Mouse (Mus musculus): ENCODE measurements around the gene Nkx1-2.

Nkx1-2 gene

DNA sequence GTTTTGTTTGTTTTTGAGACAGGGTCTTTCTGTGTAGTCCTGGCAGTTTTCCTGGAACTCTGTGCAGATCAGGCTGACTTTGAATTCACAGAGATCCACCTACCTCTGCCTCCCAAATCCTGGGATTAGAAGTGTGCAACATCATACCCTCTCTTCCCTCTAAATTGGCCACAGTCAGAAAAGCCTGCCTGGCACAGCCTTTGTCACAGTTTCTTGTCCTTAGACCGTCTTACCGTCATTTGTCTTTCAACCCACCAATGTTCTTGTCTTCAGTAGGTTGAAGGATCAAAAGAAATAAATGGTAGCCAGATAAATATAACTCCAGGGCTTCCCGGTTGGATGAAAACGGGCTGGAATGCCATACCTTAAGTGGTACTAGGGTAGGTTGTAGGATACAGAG is 5.3 kb upstream of the Nkx1-2 start:
- no peak for DNase-seq

DNA sequence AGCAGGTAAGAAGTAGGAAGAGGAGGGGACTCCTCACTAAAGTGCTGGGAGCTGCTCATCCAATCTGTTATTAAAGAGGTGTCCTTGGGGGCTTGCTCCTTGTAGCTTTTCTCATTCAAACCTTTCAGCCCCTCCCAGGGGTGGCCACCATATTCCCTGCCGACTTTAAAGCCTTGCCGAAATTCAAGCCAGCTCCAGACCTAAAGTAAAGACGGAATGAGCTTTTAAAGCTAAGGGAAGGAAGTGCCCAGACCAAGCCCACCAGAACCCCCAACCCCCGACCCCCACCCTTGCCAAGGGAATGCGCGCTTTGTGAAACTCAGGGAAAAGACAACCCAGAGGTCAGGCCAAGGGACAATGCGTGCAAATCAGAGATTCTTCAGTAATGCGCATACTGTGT is 1.5 kb upstream of the Nkx1-2 start:
- no peak for DNase-seq

DNA sequence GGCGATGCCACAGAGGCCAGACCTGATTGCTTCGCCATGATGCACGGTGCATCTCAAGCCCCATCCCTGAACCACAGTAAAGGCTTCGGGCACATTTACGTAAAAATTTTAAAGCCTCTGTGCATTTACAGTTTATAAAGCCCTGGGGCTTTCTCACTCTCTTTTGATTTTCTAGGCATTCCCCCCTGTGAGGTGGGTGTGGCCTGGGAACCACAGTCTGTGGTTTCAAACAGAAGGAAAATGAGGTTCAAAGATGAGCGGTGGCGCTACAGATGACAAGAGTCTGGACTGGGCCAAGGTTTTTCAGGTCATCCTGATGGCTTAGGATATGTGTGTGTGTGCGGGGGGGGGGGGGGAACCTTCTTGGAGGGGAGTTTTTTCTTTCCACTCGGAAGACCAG is 589 bp upstream of the Nkx1-2 start:
- no peak for DNase-seq

DNA sequence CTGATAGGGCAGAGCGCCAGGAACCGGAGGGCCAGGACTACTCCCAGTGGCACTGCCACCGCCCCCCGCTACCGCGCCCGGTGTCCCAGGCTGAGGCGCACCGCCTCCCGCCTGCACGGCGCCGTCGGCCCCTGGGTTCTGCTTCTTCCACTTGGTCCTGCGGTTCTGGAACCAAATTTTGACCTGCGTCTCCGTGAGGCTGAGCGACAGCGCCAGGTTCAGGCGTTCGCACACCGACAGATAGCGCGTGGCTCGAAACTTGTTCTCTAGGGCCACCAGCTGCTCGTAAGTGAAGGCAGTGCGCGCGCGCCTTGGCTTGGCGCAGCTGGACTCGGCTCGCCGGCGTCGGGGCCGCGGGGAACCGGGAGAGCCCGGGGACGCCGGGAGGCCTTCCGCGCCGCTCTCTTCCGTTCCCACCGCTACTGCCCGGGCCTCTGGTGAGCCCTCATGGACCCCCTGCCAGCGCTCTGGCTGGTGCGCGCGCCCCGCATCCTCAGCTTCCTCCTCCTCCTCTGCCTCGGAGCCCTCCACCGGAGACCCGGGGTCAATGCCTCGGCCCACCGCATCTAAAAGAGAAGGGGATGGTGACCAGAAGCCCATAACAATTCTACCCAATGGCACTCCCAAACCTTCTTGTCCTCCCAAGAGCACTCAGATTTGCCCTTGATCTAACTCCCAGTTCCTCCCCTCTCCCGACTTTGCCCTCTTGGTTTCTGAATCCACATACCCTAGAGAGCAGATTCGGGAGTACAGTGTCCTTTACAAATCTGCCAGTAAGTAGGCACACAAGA is 2.0 kb downstream of the Nkx1-2 start:
- no peak for DNase-seq

DNA sequence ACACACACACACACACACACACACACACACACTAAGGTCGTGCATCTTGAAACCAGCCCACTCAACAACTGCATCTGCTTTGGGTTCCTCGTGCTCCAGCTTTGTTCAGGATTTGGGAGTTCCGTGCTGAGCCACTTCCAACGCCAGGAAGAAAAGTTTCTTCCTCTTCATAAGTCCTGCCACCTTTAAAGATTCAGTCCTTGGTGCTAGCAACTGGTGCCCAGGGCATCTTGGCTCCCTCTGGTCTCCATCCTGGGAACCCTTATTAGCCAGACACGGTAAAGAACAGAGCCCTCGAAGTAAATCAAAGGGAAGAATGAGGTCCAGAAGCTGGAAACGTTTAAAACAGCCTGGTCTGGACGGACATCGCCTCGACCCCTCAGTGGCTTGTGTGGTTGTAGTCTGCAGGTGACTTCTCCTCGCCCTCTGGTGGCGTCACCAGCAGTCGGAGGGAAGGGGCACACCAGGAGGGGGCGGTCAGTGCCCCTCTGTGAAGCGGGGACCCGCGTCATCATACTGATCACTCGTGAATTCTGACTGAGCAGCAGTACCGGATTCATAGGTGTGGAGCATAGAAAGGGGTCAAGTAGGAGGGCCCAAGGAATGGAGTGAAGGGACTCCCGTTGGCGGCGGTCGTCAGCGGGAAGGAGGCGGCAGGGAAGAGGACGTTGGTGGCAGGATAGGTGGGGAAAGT is 2.7 kb downstream of the Nkx1-2 start:
- DNase-seq: no peak

DNA sequence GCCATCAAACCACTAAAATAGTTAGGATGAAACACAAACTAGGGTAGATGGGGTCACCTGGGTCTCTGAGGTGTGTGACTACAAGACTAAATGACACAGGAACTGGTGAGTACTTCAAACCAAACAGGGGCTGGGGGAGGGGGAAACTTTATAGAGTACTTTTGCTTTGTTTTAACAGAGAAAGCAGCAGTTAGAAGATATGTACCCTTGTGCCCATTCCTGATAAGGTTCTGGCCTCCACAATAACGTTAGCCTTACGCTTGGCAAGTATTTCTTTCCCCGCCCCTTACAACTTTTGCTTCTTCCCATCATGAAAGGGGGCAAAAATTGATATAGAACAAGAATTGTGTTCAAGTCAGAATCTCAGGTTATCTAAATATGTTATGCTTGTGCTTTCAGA is 3.6 kb downstream of the Nkx1-2 start:
- DNase-seq: no peak

DNA sequence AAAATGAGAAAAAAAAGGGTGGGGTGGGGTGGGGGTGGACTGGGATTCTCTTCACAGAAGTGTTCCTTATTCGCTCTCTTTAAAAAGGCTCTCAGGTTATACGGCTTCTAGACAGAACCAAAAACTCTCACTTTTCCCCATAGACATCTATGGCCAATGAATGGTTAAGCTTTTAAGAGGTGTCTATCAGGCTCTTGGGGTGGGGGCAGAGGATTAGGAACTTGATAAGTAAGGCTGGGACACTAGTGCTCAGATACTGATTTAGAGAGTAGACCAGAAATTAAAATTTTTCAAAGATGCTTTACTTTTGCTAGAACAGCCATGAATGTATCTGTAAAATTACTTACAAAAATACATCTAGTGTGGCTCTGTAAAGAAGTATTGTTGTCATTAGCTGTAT is 5.1 kb downstream of the Nkx1-2 start:
- DNase-seq: no peak

DNA sequence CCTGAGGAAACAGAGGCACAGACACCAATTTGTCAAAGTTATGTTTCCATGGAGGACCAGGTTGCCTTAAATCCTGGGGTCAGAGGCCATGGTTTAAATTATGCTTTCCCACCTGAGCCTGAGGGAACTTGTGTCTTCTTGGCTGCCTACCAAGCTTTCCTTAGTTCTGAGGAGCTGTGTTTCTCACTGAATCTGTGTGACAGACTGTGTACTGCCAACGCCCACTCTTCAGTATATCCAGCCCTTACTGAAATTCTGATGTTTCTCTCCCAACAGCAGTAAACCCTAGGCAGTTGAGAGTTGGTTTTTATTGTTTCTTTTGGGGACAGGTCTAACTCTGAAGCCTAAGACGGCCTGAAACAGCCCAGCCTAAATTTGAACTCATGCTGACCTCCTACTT is 5.7 kb downstream of the Nkx1-2 start:
- DNase-seq: no peak

DNA sequence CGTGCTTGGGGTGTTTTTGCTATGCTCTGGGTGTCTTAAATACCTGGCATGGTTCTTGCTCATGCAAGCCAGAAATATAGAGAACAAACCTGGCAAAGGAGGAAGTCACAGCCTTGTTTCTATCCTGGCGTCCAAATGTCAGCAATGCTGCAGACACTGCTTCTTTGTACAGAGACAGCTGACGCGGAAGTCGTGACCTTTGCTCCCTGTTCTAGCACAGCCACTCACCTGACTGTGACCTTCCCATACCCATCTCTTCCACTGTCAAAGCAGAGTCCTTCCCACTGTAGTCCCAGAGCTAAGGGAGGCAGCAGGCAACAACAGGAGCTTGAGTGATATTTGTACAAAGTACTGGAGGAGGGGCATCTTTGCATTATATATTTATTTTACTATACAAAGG is 9.8 kb downstream of the Nkx1-2 start:
- DNase-seq: no peak

DNA sequence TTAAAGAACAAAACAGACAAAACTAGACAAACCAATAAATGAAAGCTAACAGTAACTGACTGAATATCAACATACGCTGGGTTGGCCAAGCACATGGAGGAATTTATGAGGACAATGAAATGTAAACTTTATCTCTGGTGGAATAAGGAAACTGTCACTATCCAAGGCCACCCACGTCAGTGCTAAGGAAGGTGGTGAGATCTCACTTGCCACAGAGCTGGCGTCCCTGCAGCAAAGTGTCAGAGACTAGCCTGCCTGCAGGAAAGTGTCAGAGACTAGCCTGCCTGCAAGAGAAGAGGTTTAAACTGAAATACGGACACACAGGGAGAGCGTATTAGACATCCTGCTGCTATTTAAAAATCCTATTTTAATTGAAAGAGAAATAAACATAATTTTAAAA is 12.3 kb downstream of the Nkx1-2 start:
- DNase-seq: no peak

DNA sequence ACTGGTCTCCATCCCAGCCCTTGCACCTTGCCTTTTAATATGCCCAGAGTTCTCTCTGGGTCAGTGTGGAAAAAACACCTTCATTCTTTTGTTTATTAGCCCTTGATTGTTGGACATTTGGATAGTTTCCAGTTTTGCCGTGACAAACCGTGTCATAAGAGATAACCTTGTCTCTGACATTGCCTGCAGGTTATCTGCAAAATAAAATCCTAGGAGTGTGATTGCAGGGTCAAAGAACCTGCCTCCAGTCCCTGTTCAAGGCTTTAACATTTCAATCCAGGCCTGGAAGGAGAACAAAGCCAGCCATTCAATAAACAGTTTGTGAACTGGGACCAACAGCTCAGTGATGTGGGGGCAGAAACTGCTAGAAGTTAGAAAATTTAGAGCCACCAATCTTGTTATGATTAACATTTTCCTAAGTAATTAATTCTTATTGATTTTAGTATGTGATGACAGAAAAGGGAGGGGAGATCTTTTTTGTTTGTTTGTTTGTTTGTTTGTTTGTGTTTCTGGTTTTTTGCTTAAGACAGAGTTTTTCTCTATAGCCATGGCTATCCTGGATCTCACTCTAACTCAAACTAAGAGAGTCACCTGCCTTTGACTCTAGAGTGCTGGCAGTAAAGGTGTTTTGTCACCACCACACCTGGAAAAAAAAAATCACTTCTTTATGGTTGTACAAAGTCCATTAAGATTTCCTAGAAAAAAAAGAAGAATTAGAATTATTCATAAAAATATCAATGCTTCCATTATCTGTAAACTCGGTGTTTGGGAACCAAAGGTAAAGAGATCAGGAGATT is 13.5 kb downstream of the Nkx1-2 start:
- DNase-seq: no peak

DNA sequence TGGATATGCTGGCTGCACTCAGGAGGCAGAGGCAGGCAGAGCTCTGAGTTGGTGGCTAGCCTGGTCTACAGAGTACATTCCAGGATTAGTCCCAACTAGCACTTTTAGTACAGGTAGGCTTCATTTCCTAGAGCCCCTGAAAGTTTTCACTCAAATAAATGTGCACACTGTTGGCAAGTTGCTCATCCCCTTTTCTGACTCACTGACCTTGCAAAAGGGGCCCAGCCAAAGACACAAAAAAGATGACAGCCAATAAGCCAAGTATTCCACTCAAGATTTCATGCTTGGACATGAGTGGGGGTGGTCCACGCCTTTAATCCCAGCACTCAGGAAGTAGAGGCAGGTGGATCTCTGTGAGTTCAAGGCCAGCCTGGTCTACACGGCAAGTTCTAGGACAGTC is 18.0 kb downstream of the Nkx1-2 start:
- no peak for DNase-seq

DNA sequence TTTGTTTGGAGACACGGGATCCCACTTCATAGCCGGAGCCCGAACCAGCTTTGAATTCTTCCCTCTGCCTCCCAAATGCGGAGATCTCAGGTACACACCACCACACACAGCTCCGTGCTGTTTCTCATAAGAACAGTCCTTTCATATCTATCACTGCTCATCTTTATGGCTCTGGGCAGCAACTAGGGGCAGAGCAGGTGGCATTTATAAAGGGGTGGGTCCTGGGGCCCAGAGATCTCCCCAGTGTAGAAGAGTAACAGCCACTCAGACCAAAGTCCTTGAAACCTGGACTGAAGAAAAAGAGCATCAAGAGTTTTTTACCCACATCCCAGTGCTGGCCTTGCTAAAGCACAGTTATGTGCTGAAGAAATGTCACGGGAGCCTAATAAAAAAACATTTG is 18.9 kb downstream of the Nkx1-2 start:
- no peak for DNase-seq

DNA sequence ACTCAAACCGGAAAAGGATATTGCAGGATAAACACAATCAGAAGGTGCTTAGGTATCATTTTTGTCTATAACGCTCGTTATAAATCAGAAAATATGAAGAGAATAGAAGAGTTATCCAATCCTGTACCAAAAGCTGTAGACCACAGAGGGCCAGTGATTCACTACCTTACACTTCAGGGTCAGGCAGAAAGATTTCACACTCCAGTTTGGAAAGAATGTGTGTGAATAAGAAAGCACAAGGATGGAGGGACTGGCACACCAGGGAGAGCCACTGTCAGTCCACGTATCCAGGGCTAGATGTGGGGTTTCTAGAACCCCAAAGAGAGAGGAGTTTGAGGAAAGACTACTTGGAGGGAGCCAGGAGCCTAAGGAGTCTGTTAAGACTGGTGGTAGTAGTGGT is 22.5 kb downstream of the Nkx1-2 start:
- DNase-seq: no peak

DNA sequence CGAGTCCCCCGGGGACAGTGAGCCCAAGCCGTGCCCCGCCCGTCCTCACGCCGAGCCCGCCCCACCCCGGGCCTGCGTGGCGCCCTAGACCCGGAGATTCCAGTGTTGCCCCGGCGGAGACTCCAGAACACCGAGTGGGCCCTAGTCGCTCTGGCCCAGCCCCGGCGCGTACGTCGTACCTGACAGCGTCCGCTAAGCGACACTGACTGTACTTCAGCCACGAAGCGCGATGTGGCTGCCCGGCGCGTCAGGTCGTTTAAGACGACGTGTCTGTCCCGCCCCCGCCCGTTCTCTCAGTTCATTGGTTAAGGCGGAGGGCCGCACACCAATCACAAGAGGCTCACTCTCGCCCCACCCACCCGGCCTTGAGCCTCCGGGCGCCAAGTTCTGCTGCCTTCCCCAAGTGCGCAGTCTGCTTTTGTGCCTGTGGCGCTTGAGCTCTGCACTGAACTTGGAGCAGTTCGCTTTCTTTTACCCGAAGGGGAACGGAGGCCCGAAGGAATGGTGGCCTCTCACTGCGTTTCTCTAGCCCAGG is 23.3 kb downstream of the Nkx1-2 start, which contains the start of gene Oat:
Gene Oat, minus strand, starts transcription at position 283 of the 535 bp plus-strand sequence.
- peak; percentile 92 to 96 for DNase-seq

DNA sequence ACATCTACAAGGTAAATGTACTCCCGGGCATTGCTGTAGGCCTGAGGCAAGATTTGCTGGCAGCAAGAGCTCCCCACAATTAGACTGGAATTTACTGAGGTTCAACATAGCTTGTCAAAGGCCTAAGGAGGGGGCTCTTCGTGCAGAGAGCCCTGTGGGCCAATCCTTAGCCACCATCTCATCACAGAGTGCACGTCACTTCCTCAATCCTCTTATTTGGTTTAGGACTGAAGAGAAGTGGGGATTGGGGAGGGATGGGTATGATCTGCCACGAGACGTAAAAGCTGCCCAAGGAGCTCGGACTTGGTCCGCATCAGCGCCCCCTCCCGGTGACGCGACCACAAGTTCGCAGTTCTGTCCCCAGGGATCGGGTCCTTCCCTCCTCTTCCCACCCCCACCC is 23.8 kb downstream of the Nkx1-2 start:
- peak; percentile 84 for DNase-seq

DNA sequence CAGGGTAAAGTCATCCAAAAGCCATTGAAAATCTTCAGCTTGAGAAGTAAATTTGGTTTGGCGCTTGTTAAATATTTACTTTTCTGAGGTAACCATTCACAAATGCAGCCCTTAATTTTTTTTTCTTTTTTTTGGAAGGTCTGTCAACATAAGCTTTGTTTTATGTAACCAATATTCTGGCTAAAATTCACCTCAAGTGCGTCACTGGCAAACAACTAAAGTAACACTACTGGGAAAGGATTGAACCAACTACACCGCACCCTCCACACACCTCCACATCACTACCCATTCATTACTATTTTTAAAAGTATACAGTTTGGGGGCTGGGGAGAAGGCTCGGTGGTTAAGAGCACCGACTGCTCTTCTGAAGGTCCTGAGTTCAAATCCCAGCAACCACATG is 24.8 kb downstream of the Nkx1-2 start:
- no peak for DNase-seq

DNA sequence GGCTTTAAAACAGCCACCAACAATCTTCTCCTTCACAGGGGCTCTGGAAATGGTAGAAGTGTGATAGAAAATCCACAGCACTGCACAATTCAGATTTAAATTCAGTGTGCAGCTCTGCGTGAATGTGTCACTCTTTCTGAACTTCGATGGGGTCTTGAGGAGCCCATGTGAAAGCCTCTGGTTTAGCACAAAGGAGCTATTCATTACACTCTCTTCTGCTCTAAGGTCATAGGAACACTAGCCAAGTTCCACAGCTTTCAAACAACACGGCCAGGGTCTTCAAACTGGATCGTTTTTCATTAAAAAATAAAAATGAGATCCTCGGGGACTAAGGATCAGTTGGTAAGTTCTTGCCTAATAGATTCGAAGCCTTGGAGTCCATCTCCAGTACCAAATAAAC is 26.2 kb downstream of the Nkx1-2 start:
- DNase-seq: no peak

DNA sequence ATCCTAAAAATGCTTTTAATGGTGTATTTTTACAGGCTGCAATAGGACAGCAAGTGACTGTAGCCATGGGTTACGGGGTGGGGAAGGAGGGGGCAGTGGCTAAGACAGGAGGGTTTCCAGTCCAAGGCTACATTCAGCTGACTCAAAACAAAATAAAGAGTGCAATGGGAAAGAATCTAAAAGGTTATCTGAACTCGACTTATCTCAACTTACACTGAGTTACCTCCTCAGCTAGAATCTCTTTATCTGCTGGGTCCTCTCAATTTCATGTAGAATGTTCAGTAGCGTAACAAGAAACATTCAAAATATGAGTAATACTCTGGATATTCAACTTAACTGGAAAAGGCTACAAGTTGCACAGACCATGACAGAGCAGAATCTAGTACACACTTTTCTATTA is 26.7 kb downstream of the Nkx1-2 start:
- DNase-seq: no peak

DNA sequence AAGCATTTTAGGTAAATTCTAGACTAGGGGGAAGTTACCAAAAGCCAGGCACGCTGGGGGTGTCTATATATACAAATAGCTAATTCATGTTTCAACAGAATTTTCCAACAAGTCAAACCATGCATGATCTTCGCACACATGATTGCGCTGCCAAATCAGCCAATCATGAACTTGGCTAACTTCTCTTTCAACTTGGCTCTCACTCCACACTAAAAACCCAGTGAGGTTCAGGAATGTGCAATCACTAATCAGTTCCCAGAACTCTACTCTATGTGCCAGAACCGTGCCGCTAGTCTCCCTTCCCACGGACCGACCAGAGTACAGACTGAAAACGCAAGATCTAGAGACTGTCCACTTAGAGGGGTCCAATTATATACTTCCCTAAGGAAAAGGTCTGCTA is 28.0 kb downstream of the Nkx1-2 start:
- DNase-seq: no peak

DNA sequence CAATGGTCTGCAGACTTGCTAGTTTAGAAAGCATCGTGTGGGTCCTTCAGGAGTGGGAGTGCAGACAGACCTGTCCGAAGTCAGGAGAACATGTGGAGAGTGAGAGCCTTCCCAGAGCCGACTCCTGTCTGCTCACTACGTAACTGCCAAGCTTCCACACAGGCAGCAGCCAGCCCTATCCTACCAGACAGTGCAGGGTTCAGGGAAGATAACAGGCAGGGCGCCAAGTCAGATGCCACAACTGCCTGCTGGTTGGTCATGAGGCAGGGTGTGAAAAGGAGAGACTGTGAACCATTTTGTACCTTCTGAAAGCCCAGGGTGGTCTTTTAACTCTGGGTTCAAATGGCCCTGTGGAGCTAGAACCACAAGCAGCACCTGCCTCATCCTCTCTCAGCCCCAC is 29.4 kb downstream of the Nkx1-2 start:
- DNase-seq: peak; percentile 38 to 49

DNA sequence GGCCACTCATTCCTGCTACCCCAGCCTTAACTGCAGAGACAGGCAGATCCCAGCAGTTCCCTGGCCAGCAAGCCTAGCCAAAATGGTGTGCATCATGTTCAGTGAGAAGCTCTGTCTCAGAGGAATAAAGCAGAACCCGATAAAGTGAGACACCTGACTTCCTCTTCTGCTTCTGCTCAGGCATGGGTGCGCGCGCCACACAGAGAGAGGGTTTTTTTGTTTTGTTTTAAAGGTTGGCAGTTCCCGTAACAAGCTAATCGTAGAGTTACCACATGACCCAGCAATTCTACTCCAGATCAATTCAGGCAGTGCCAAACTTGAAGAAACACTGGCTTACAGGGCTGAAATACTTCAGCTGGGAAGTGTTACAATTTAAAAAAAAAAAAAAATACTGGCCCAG is 30.6 kb downstream of the Nkx1-2 start:
- DNase-seq: no peak

DNA sequence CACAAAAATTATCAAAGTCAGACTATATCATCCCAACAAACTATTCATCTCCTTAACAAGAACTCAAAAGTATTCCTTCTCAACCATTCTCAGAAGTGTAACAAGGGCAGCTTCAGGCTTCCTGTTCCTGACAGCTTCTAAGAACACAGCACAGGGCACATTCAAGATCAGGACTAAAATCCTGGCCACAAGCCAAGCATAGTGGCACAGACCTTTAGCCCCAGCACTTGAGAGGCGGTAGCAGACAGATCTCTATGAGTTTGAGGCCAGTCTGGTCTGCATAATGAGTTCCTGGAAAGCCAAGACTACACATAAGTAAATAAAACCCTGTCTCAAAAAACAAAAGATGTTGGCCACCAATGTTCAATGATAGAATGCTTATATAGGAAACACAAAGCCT is 33.6 kb downstream of the Nkx1-2 start:
- DNase-seq: no peak

Measured in cerebellum, adult 18-20 months (tissue).